Mouse (Mus musculus): ENCODE measurements around the gene Vezt. TPM values are rescaled to one million over a fixed set of nuclear protein-coding genes. Genes with fewer than 3 reads are reported as not detected.

The Vezt gene
- polyA plus RNA-seq, 1 experiment from 2014 or later = 20.6 TPM

GRCm38 (mm10) chr10:93933980-93934379 is 101.6 kb downstream of the Vezt start:
- Histone ChIP-seq H3K27ac (no peak overlapping the region), H3K4me3 (no peak overlapping the region), H3K4me1 (peaks cover 6% of the 10 kb centered on the region), H3K36me3 (no peaks in the 10 kb centered on the region), H3K9me3 (no peaks in the 10 kb centered on the region), H3K27me3 (ENCODE audit: insufficient read depth, poor library complexity, severe bottlenecking) (no peaks in the 10 kb centered on the region)
- DNase-seq (ENCODE audit: low spot score) = no peak
- 56% methylated on average over 9 of the region's 9 CpGs for WGBS

DNA sequence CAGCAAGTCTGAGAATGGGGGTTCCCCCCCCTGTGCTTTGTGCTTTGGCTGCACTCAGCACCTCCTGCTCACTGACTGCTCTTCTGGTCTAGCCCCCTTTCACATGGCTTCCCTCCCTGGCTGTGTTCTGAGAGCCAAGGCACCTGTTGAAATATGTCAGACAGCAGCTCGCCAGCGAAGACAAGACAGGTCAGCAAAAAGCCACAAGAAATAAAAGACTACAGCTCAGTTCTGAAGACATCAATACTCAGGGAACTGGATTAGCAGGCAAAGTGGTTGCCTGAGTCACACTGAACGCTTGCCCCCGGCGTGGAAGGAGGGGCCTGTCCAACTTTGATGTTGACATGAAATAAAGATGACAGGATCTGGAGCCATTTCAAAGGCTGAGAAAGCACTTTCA is 102.8 kb downstream of the Vezt start:
- H3K4me1 ChIP-seq = peaks cover 6% of the 10 kb centered on the region
- no peaks in the 10 kb centered on the region for H3K9me3 ChIP-seq
- H3K27me3 ChIP-seq (ENCODE audit: insufficient read depth, poor library complexity, severe bottlenecking) = no peaks in the 10 kb centered on the region
- 43% methylated on average over 5 of the region's 5 CpGs for whole genome bisulfite sequencing
- H3K27ac ChIP-seq = no peak overlapping the region
- no peak overlapping the region for H3K4me3 ChIP-seq
- no peak for DNase-seq (ENCODE audit: low spot score)
- H3K36me3 ChIP-seq = no peaks in the 10 kb centered on the region

GRCm38 (mm10) chr10:93932020-93932419 is 103.6 kb downstream of the Vezt start:
- WGBS = 53% methylated on average over 5 of the region's 5 CpGs
- H3K36me3 ChIP-seq = no peaks in the 10 kb centered on the region
- peaks cover 6% of the 10 kb centered on the region for H3K4me1 ChIP-seq
- H3K4me3 ChIP-seq = no peak overlapping the region
- H3K27me3 ChIP-seq (ENCODE audit: insufficient read depth, poor library complexity, severe bottlenecking) = no peaks in the 10 kb centered on the region
- no peak for DNase-seq (ENCODE audit: low spot score)
- no peaks in the 10 kb centered on the region for H3K9me3 ChIP-seq
- no peak overlapping the region for H3K27ac ChIP-seq

- DNase-seq (ENCODE audit: low spot score) = no peak
- H3K36me3 ChIP-seq = no peaks in the 10 kb centered on the region
- H3K4me3 ChIP-seq = no peak overlapping the region
- H3K27ac ChIP-seq = no peak overlapping the region
- no peaks in the 10 kb centered on the region for H3K27me3 ChIP-seq (ENCODE audit: insufficient read depth, poor library complexity, severe bottlenecking)
- peaks cover 6% of the 10 kb centered on the region for H3K4me1 ChIP-seq
- 68% methylated on average over 9 of the region's 9 CpGs for WGBS
- H3K9me3 ChIP-seq = no peaks in the 10 kb centered on the region
These were observed 104.2 kb downstream of the Vezt start for GRCm38 (mm10) chr10:93931431-93931830.

DNA sequence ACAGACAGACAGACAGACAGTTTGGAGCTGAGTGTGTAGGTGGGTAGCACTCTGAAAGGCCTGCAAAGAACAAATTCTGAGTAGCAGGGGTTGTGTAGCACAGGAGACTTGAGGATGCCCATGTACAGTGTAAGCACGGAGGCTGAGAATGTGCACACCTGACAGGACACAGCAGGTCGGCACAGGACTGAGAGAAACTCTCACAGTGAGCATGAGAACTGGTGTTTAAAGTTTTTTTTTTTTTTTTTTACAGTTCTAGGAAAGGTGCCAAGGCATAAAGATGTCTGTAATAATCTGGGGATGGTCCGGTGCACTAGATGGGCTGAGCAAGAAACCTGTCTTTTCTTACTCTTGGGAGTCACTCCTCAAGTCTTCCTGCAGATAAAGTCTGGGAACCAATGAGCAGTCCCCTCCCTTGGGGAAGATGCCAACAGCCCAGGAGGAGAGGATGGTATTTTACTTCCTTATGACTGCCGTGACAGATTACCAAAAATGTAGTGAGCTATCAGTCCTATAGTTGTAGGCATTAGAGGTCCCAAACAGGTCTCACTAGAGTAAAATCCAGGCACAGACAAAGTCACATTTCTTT is 105.3 kb downstream of the Vezt start:
- no peak for DNase-seq (ENCODE audit: low spot score)
- H3K4me1 ChIP-seq = peaks cover 6% of the 10 kb centered on the region
- H3K27me3 ChIP-seq (ENCODE audit: insufficient read depth, poor library complexity, severe bottlenecking) = no peaks in the 10 kb centered on the region
- no peak overlapping the region for H3K4me3 ChIP-seq
- H3K9me3 ChIP-seq = no peaks in the 10 kb centered on the region
- WGBS = 81% methylated on average over 4 of the region's 4 CpGs
- no peak overlapping the region for H3K27ac ChIP-seq
- H3K36me3 ChIP-seq = no peaks in the 10 kb centered on the region

- no peak for DNase-seq (ENCODE audit: low spot score)
- Histone ChIP-seq H3K9me3 (no peaks in the 10 kb centered on the region), H3K27ac (no peak overlapping the region), H3K36me3 (no peaks in the 10 kb centered on the region), H3K27me3 (ENCODE audit: insufficient read depth, poor library complexity, severe bottlenecking) (no peaks in the 10 kb centered on the region), H3K4me1 (no peaks in the 10 kb centered on the region), H3K4me3 (no peak overlapping the region)
- 76% methylated on average over 5 of the region's 5 CpGs for WGBS
These were observed 111.0 kb downstream of the Vezt start for GRCm38 (mm10) chr10:93924666-93925065.

DNA sequence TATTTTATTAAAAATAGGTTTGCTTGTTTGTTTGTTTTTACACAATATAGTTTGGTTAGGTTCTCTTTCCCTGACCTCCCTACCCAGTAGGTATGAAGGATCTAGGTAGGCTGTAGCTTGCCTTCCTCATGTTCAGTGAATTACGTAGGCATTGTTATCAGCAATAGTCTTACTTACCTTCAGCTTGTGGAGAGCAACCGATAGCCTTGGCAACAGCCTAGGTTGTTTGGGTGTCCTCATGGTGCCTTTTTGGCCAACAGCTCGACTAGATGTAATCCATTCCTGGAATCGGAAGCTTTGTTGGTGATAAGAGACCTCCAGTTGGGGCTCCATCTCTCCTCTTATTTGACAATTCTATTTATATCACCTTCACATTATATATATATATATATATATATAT is 114.5 kb downstream of the Vezt start:
- no peak for DNase-seq (ENCODE audit: low spot score)
- 88% methylated on average over 4 of the region's 4 CpGs for WGBS
- H3K4me3 ChIP-seq = no peak overlapping the region
- peaks cover 20% of the 10 kb centered on the region for H3K4me1 ChIP-seq
- H3K36me3 ChIP-seq = no peaks in the 10 kb centered on the region
- H3K27me3 ChIP-seq (ENCODE audit: insufficient read depth, poor library complexity, severe bottlenecking) = no peaks in the 10 kb centered on the region
- no peaks in the 10 kb centered on the region for H3K9me3 ChIP-seq
- H3K27ac ChIP-seq = no peak overlapping the region

DNA sequence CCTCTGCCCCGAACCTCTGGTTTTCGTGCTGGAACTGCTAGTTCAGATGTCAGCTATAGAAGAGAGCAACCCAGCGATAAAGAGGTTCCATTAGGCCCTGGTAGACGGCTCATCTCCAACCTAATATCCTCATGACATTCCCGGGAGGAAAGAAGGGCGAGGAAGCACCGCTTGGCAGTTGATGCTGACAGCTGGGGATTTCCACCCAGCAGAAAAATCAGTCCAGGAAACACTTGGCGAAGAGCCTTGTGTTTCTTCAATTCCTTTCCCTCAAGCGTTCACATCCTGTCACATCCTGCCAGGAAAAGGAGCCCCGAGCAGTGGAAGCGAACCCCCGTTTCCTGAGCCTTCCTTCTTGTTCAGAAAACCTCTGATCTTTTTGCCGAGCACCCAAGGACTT is 116.4 kb downstream of the Vezt start:
- Histone ChIP-seq H3K4me1 (peaks cover 26% of the 10 kb centered on the region), H3K9me3 (no peaks in the 10 kb centered on the region), H3K36me3 (no peaks in the 10 kb centered on the region), H3K27me3 (ENCODE audit: insufficient read depth, poor library complexity, severe bottlenecking) (peaks cover 3% of the 10 kb centered on the region; the same call in 1 of the 2 replicates), H3K27ac (peak overlapping the region; percentile 81), H3K4me3 (peak overlapping the region; percentile 13; the same call in 1 of the 2 replicates)
- WGBS = 57% methylated on average over 13 of the region's 13 CpGs
- no peak for DNase-seq (ENCODE audit: low spot score)

DNA sequence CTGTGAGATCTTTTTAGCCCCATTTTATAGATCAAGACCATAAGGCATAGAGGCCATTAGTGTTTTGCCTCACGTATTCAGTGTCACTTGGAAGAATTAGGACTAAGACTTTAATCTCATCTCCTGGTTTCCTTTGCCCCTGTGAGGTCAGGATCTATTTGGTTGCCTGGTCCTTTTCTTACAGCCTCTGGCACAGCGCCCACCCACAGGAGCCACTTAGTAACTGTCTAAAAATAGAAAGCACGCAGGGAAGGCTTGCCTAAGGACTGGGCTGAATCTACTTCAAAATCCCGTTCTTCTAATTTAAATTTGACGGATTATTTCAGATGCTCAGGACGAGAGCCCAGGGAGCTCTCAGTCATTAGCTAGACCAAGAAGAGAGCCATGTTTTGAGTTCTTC is 116.9 kb downstream of the Vezt start:
- Histone ChIP-seq H3K27me3 (ENCODE audit: insufficient read depth, poor library complexity, severe bottlenecking) (peaks cover 3% of the 10 kb centered on the region; the same call in 1 of the 2 replicates), H3K36me3 (no peaks in the 10 kb centered on the region), H3K27ac (peak overlapping the region; percentile 81), H3K4me1 (peaks cover 26% of the 10 kb centered on the region), H3K4me3 (peak overlapping the region; percentile 13; the same call in 1 of the 2 replicates), H3K9me3 (no peaks in the 10 kb centered on the region)
- DNase-seq (ENCODE audit: low spot score) = no peak
- WGBS = 39% methylated on average over 6 of the region's 6 CpGs

GRCm38 (mm10) chr10:93918087-93918486 is 117.5 kb downstream of the Vezt start:
- Histone ChIP-seq H3K9me3 (no peaks in the 10 kb centered on the region), H3K36me3 (no peaks in the 10 kb centered on the region), H3K4me1 (peaks cover 26% of the 10 kb centered on the region), H3K27ac (peak overlapping the region; percentile 81; the same call in 1 of the 2 replicates), H3K4me3 (no peak overlapping the region), H3K27me3 (ENCODE audit: insufficient read depth, poor library complexity, severe bottlenecking) (peaks cover 3% of the 10 kb centered on the region; the same call in 1 of the 2 replicates)
- no peak for DNase-seq (ENCODE audit: low spot score)
- WGBS = 83% methylated on average over 2 of the region's 2 CpGs

DNA sequence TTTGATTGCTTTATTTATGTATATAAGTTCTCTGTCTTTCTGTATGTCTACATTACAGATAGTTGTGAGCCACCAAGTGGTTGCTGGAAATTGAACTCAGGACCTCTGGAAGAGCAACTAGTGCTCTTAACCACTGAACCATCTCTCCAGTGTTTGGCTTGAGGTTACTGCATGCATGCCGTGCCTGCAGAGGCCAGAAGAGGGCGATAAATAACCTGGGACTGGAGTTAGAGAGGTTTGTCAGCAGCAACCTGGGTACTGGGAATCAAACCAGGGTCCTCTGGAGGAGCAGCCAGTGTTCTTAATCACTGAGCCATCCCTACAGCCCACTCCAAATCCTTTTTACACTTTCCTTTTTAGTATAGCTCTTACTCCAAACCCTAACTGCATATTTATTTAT is 118.8 kb downstream of the Vezt start:
- Histone ChIP-seq H3K4me3 (no peak overlapping the region), H3K4me1 (peaks cover 26% of the 10 kb centered on the region), H3K27me3 (ENCODE audit: insufficient read depth, poor library complexity, severe bottlenecking) (peaks cover 3% of the 10 kb centered on the region; the same call in 1 of the 2 replicates), H3K27ac (no peak overlapping the region), H3K36me3 (no peaks in the 10 kb centered on the region), H3K9me3 (no peaks in the 10 kb centered on the region)
- no peak for DNase-seq (ENCODE audit: low spot score)
- 66% methylated on average over 2 of the region's 2 CpGs for WGBS

DNA sequence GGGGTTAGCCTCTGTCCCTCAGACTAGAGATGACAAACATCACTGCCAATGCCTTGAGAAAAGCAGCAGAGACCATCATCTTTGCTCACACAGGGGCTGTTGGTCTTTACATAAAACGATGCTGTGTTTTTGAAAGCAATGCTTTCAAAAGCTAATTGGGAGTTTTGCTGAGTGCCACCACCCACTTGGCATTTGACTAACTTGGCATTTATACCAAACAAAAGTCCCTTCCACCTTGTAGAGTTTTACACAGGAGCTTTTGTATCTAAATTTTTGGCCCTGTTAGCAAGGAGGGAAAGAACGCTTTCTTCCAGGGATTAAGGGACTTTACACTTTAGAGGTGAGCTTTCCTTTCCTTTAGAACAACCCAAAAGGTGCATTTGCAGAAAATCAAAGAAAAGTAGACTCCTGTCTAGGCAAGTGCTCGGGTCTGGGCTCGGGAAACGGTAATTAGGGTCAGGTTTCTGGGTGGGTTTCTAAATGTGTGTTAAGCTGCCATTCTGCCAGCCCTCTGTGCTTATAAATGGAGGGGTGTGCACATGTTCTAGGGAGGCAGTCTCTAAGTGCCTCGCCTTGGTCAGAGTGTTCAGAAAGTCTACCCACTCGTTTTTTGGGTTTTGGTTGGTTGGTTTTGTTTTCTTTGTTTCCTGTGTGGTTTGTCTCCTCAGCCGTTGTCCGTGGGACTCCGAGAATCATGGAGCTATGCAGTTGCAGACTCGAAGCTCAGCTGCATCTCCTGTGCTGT is 119.9 kb downstream of the Vezt start:
- Histone ChIP-seq H3K36me3 (no peaks in the 10 kb centered on the region), H3K27me3 (ENCODE audit: insufficient read depth, poor library complexity, severe bottlenecking) (peaks cover 3% of the 10 kb centered on the region; the same call in 1 of the 2 replicates), H3K9me3 (no peaks in the 10 kb centered on the region), H3K27ac (peak overlapping the region; percentile 22; the same call in 1 of the 2 replicates), H3K4me1 (peaks cover 26% of the 10 kb centered on the region), H3K4me3 (peak overlapping the region; percentile 27; the same call in 1 of the 2 replicates)
- no peak for DNase-seq (ENCODE audit: low spot score)
- 60% methylated on average over 11 of the region's 11 CpGs for WGBS

DNA sequence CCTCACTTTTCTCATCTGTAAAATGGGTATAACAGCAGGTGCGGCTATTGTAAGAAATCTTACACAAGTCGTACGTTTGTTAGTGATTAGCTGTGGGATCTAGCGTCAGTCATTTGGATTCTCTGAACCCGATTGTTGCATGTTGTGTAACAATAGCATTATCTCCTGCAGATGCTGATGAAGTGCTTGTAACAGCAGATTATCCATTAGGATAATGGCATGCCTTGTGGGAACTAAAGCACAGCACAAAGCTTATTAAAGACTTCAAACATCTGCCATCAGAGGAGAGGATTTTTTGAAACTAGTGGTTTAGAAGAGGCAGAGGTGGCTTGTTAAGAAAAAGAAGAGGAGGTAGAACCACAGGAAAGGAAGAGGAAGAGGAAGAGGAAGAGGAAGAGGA is 122.1 kb downstream of the Vezt start:
- WGBS = 87% methylated on average over 5 of the region's 5 CpGs
- DNase-seq (ENCODE audit: low spot score) = no peak

More for the DNA sequence above, 122.1 kb downstream of the Vezt start:
- Histone ChIP-seq H3K36me3 (no peaks in the 10 kb centered on the region), H3K4me1 (peaks cover 16% of the 10 kb centered on the region), H3K27me3 (ENCODE audit: insufficient read depth, poor library complexity, severe bottlenecking) (peaks cover 3% of the 10 kb centered on the region; the same call in 1 of the 2 replicates), H3K27ac (no peak overlapping the region), H3K4me3 (no peak overlapping the region), H3K9me3 (no peaks in the 10 kb centered on the region)

Data from heart, embryonic 10.5 days (tissue).